11 mouse cellular contexts compared by ENCODE assay signal in genomic region chr4:45753211-45753809, GRCm38 (mm10). TPM values are rescaled to one million over a fixed set of nuclear protein-coding genes. Genes with fewer than 3 reads are reported as not detected.
A peak's percentile ranks its signal among the peaks of the same experiment; 100 is the strongest.
DNase-seq lines count a peak whose midpoint lies in the region; ATAC-seq and TF ChIP-seq lines count a peak whose summit lies in the region.
"Had no signal": no experiment of that assay in that cellular context is flagged by ENCODE, and none has a peak within 500 bp of the region (broad histone marks: within the 10 kb centered on the region; RNA-seq: fewer than 3 reads in every experiment).

No protein-coding gene starts in this region.

- no peaks in the 10 kb centered on the region for H3K9me3 ChIP-seq in heart, embryonic 14.5 days (ENCODE audit: control insufficient read depth, low read length)
- no peaks in the 10 kb centered on the region for H3K9me3 ChIP-seq in lung, embryonic 14.5 days (ENCODE audit: low read depth, low read length)
- H3K9me3 ChIP-seq in forebrain, embryonic 13.5 days (replicated peaks), result no peaks in the 10 kb centered on the region
- H3K9me3 ChIP-seq in midbrain, embryonic 16.5 days (replicated peaks; ENCODE audit: control insufficient read depth, low read length, poor library complexity, severe bottlenecking), result no peaks in the 10 kb centered on the region
- H3K9me3 ChIP-seq: hindbrain, embryonic 15.5 days; liver, embryonic 15.5 days had no signal

- no peak for TF ChIP-seq CTCF in lung, embryonic 14.5 days (IDR thresholded peaks at IDR 0.05; ENCODE audit: low read depth)

- H3K27ac ChIP-seq in heart, embryonic 14.5 days (replicated peaks in 1 of 2; ENCODE audit: control insufficient read depth in 1 of 2, insufficient read depth in 1 of 2, low read depth in 2 of 2, low read length in 2 of 2), result 0 out of 4 replicates have a peak overlapping the region, but pooled peaks have one; percentile 0 to 14
- peak overlapping the region; percentile 58; the same call in 1 of the 2 replicates for H3K27ac ChIP-seq in lung, embryonic 14.5 days (ENCODE audit: low read depth)
- peak overlapping the region; percentile 94 for H3K27ac ChIP-seq in forebrain, embryonic 13.5 days
- 0 out of 2 replicates have a peak overlapping the region, but pooled peaks have one; percentile 13 for H3K27ac ChIP-seq in midbrain, embryonic 16.5 days (ENCODE audit: low read length)
- H3K27ac ChIP-seq: liver, embryonic 15.5 days had no signal

- H3K4me2 ChIP-seq in heart, embryonic 14.5 days (ENCODE audit: low read length), result no peak overlapping the region
- no peak overlapping the region for H3K4me2 ChIP-seq in lung, embryonic 14.5 days
- H3K4me2 ChIP-seq in forebrain, embryonic 13.5 days, result no peak overlapping the region
- H3K4me2 ChIP-seq in midbrain, embryonic 16.5 days (ENCODE audit: low read length), result no peak overlapping the region
- H3K4me2 ChIP-seq: hindbrain, embryonic 15.5 days; liver, embryonic 15.5 days had no signal

- no peaks in the 10 kb centered on the region for H3K36me3 ChIP-seq in heart, embryonic 14.5 days (ENCODE audit: control insufficient read depth, insufficient read depth, low read length)
- no peaks in the 10 kb centered on the region for H3K36me3 ChIP-seq in lung, embryonic 14.5 days (ENCODE audit: insufficient read depth)
- H3K36me3 ChIP-seq in forebrain, embryonic 13.5 days (ENCODE audit: poor library complexity, severe bottlenecking), result no peaks in the 10 kb centered on the region
- H3K36me3 ChIP-seq in midbrain, embryonic 16.5 days (ENCODE audit: control insufficient read depth, insufficient read depth, low read length), result no peaks in the 10 kb centered on the region
- H3K36me3 ChIP-seq: hindbrain, embryonic 15.5 days; liver, embryonic 15.5 days had no signal

- no peaks in the 10 kb centered on the region for H3K27me3 ChIP-seq in heart, embryonic 14.5 days (ENCODE audit: control insufficient read depth, insufficient read depth, low read length)
- H3K27me3 ChIP-seq in lung, embryonic 14.5 days (ENCODE audit: insufficient read depth, low read length), result no peaks in the 10 kb centered on the region
- H3K27me3 ChIP-seq in forebrain, embryonic 13.5 days, result no peaks in the 10 kb centered on the region
- H3K27me3 ChIP-seq in midbrain, embryonic 16.5 days (ENCODE audit: control insufficient read depth, insufficient read depth, low read depth, low read length), result no peaks in the 10 kb centered on the region
- H3K27me3 ChIP-seq: hindbrain, embryonic 15.5 days had no signal

- ATAC-seq in heart, embryonic 14.5 days (ENCODE audit: insufficient number of reproducible peaks, insufficient read depth, low FRiP score, low read depth), result no peak
- ATAC-seq in lung, embryonic 14.5 days (ENCODE audit: insufficient read depth), result peak; percentile 60
- ATAC-seq in forebrain, embryonic 13.5 days, result peak; percentile 72
- no peak for ATAC-seq in midbrain, embryonic 16.5 days

- H3K4me3 ChIP-seq in heart, embryonic 14.5 days (ENCODE audit: control insufficient read depth in 1 of 2, insufficient read depth in 1 of 2, low read depth in 1 of 2, low read length in 2 of 2), result no peak overlapping the region
- H3K4me3 ChIP-seq in lung, embryonic 14.5 days (ENCODE audit: low read depth, low read length), result no peak overlapping the region
- H3K4me3 ChIP-seq in forebrain, embryonic 13.5 days, result no peak overlapping the region
- H3K4me3 ChIP-seq in midbrain, embryonic 16.5 days (ENCODE audit: low read depth, low read length), result no peak overlapping the region
- H3K4me3 ChIP-seq: hindbrain, embryonic 15.5 days; liver, embryonic 15.5 days had no signal

- H3K9ac ChIP-seq in heart, embryonic 14.5 days (ENCODE audit: low read length), result no peak overlapping the region
- no peak overlapping the region for H3K9ac ChIP-seq in lung, embryonic 14.5 days
- peak overlapping the region; percentile 45; the same call in 1 of the 2 replicates for H3K9ac ChIP-seq in forebrain, embryonic 13.5 days
- no peak overlapping the region for H3K9ac ChIP-seq in midbrain, embryonic 16.5 days (ENCODE audit: low read depth, low read length)
- H3K9ac ChIP-seq: hindbrain, embryonic 15.5 days; liver, embryonic 15.5 days had no signal

- no peak for DNase-seq in heart, adult 8-10 months (ENCODE audit: low spot score)
- peak; percentile 77 for DNase-seq in lung, embryonic 14.5 days
- DNase-seq in lung, postnatal 14 days, result no peak
- DNase-seq in frontal cortex, postnatal 25 days (ENCODE audit: low spot score in 2 of 2), result no peak
- DNase-seq: adrenal gland, postnatal 10 days; thymus, adult 2 months had no signal

- H3K4me1 ChIP-seq in heart, embryonic 14.5 days (ENCODE audit: control insufficient read depth in 2 of 2, insufficient read depth in 2 of 2, low read length in 2 of 2), result peaks cover 14 to 16% of the 10 kb centered on the region in 2 experiments
- H3K4me1 ChIP-seq in lung, embryonic 14.5 days (ENCODE audit: insufficient read depth), result peaks cover 12% of the 10 kb centered on the region
- H3K4me1 ChIP-seq in forebrain, embryonic 13.5 days, result peaks cover 59% of the 10 kb centered on the region
- H3K4me1 ChIP-seq in midbrain, embryonic 16.5 days (ENCODE audit: control insufficient read depth, insufficient read depth, low read length), result peaks cover 12% of the 10 kb centered on the region; the same call in 1 of the 2 replicates

- WGBS in heart, embryonic 14.5 days, result 34% methylated on average over 6 of the region's 6 CpGs
- 36% methylated on average over 6 of the region's 6 CpGs for WGBS in lung, embryonic 14.5 days
- 37% methylated on average over 6 of the region's 6 CpGs for WGBS in forebrain, embryonic 13.5 days
- WGBS in midbrain, embryonic 16.5 days, result 37% methylated on average over 5 of the region's 6 CpGs

RNA-seq across cellular contexts. Expression of gene Aldh1b1, which starts 45.5 kb away (rescaled TPM):
- 68.7 and 75.0 TPM in 2 replicates for polyA plus RNA-seq in heart, embryonic 14.5 days (2014; fragmentation: Nextera tagmentation; extraction: Ambion mirVana)
- 10 to 100 TPM in 3 of 4 experiments, 1 to 10 TPM in 1; 9.3 to 14.5 (median 12.4) TPM for total RNA-seq in heart, adult 8-10 months (2022)
- 0.83 and 2.6 TPM in 2 replicates for polyA plus RNA-seq in lung, embryonic 14.5 days (2014; fragmentation: Nextera tagmentation; extraction: Ambion mirVana)
- 14.7 and 17.6 TPM in 2 replicates for polyA plus RNA-seq in forebrain, embryonic 13.5 days (2015; fragmentation: Nextera tagmentation; extraction: Ambion mirVana)
- 22.7 and 24.2 TPM in 2 replicates for polyA plus RNA-seq in midbrain, embryonic 16.5 days (2015; fragmentation: Nextera tagmentation; extraction: Ambion mirVana)

Comparison
In these comparisons a context has a peak if more than half of its experiments do, and no peak if none do; other contexts are left out.
1. ATAC-seq: peak in lung, embryonic 14.5 days (single experiment) and forebrain, embryonic 13.5 days (single experiment); none in heart, embryonic 14.5 days (single experiment) and midbrain, embryonic 16.5 days (single experiment).
2. H3K27ac ChIP-seq: peak in every context shown above with its lines; median percentile 94 in forebrain, embryonic 13.5 days; 58 in lung, embryonic 14.5 days; 13 in midbrain, embryonic 16.5 days; 7 in heart, embryonic 14.5 days.